Mouse (Mus musculus): ENCODE data around the gene Dupd1. TPM values are rescaled to one million over a fixed set of nuclear protein-coding genes. Genes with fewer than 3 reads are reported as not detected.

Gene Dupd1
- under 1 TPM in 1 of 2 experiments, not detected in 1; 0.37 TPM for total RNA-seq (2021)

GRCm38 (mm10) chr14:21714486-21714885 is at the start of gene Dupd1:
Gene Dupd1, minus strand, starts transcription at chr14:21714576.
- intact Hi-C loops (cut with DNase I): no loop called here
- DNase-seq (ENCODE audit: low spot score in 2 of 2): no peak

- intact Hi-C loops (cut with DNase I): no loop called here
- DNase-seq (ENCODE audit: low spot score in 2 of 2): no peak
These were observed 49.4 kb upstream of the Dupd1 start for GRCm38 (mm10) chr14:21763736-21764135.

GRCm38 (mm10) chr14:21761560-21761959 is 47.2 kb upstream of the Dupd1 start:
- intact Hi-C loops (cut with DNase I): no loop called here
- no peak for DNase-seq (ENCODE audit: low spot score in 2 of 2)

GRCm38 (mm10) chr14:21753367-21753766 is 39.0 kb upstream of the Dupd1 start:
- intact Hi-C loops (cut with DNase I): loop anchor here (5.0 kb wide), 1 partner anchor 79 kb away; no protein-coding TSS in a partner anchor
- no peak for DNase-seq (ENCODE audit: low spot score in 2 of 2)

- DNase-seq (ENCODE audit: low spot score in 2 of 2): no peak
- intact Hi-C loops (cut with DNase I): loop anchor here (5.0 kb wide), 1 partner anchor 80 kb away; no protein-coding TSS in a partner anchor
These were observed 38.0 kb upstream of the Dupd1 start for GRCm38 (mm10) chr14:21752411-21752810.

- intact Hi-C loops (cut with DNase I): loop anchor here (2.0 to 5.0 kb wide), 2 partner anchors 81 to 98 kb away; partner anchors contain the start of gene Comtd1
- peak; percentile 63 to 72 for DNase-seq (ENCODE audit: low spot score in 2 of 2)
These were observed 36.6 kb upstream of the Dupd1 start, which contains the start of gene Dusp13 for GRCm38 (mm10) chr14:21750881-21751542. Gene Dusp13, minus strand, starts transcription at chr14:21751181.

GRCm38 (mm10) chr14:21750008-21750880 is 35.9 kb upstream of the Dupd1 start, which contains the start of gene Samd8:
Gene Samd8, plus strand, starts transcription at chr14:21750531.
- peak; percentile 82 to 84 for DNase-seq (ENCODE audit: low spot score in 2 of 2)
- intact Hi-C loops (cut with DNase I): loop anchor here (2.0 to 5.0 kb wide), 2 partner anchors 82 to 99 kb away; partner anchors contain the start of gene Comtd1

- no peak for DNase-seq (ENCODE audit: low spot score in 2 of 2)
- intact Hi-C loops (cut with DNase I): loop anchor here (10.0 kb wide), 1 partner anchor 134 kb away; no protein-coding TSS in a partner anchor
These were observed 33.9 kb upstream of the Dupd1 start for GRCm38 (mm10) chr14:21748142-21748870.

GRCm38 (mm10) chr14:21747436-21748141 is 33.2 kb upstream of the Dupd1 start:
- intact Hi-C loops (cut with DNase I): loop anchor here (10.0 kb wide), 1 partner anchor 133 kb away; no protein-coding TSS in a partner anchor
- no peak for DNase-seq (ENCODE audit: low spot score in 2 of 2)

GRCm38 (mm10) chr14:21746846-21747245 is 32.5 kb upstream of the Dupd1 start:
- intact Hi-C loops (cut with DNase I): loop anchor here (10.0 kb wide), 1 partner anchor 132 kb away; no protein-coding TSS in a partner anchor
- DNase-seq (ENCODE audit: low spot score in 2 of 2): no peak

- intact Hi-C loops (cut with DNase I): loop anchor here (10.0 kb wide), 1 partner anchor 131 kb away; no protein-coding TSS in a partner anchor
- DNase-seq (ENCODE audit: low spot score in 2 of 2): no peak
These were observed 31.9 kb upstream of the Dupd1 start for GRCm38 (mm10) chr14:21746251-21746650.

GRCm38 (mm10) chr14:21745149-21745548 is 30.8 kb upstream of the Dupd1 start:
- no peak for DNase-seq (ENCODE audit: low spot score in 2 of 2)
- intact Hi-C loops (cut with DNase I): loop anchor here (10.0 kb wide), 1 partner anchor 130 kb away; no protein-coding TSS in a partner anchor

GRCm38 (mm10) chr14:21744169-21744568 is 29.8 kb upstream of the Dupd1 start:
- DNase-seq (ENCODE audit: low spot score in 2 of 2): no peak
- intact Hi-C loops (cut with DNase I): loop anchor here (5.0 to 10.0 kb wide), 3 partner anchors 129 to 607 kb away; no protein-coding TSS in a partner anchor

- intact Hi-C loops (cut with DNase I): loop anchor here (1.0 to 10.0 kb wide), 5 partner anchors 64 to 622 kb away; no protein-coding TSS in a partner anchor
- no peak for DNase-seq (ENCODE audit: low spot score in 2 of 2)
These were observed 28.1 kb upstream of the Dupd1 start for GRCm38 (mm10) chr14:21742441-21742840.

- intact Hi-C loops (cut with DNase I): loop anchor here (1.0 to 10.0 kb wide), 5 partner anchors 63 to 621 kb away; no protein-coding TSS in a partner anchor
- peak; percentile 79 to 80 for DNase-seq (ENCODE audit: low spot score in 2 of 2)
These were observed 27.4 kb upstream of the Dupd1 start for GRCm38 (mm10) chr14:21741786-21742185.

- no peak for DNase-seq (ENCODE audit: low spot score in 2 of 2)
- intact Hi-C loops (cut with DNase I): loop anchor here (5.0 to 10.0 kb wide), 3 partner anchors 127 to 604 kb away; no protein-coding TSS in a partner anchor
These were observed 26.9 kb upstream of the Dupd1 start for GRCm38 (mm10) chr14:21741314-21741713.

- DNase-seq (ENCODE audit: low spot score in 2 of 2): no peak
- intact Hi-C loops (cut with DNase I): loop anchor here (5.0 to 10.0 kb wide), 3 partner anchors 126 to 603 kb away; no protein-coding TSS in a partner anchor
These were observed 26.0 kb upstream of the Dupd1 start for GRCm38 (mm10) chr14:21740345-21740744.
